Mouse (Mus musculus): ENCODE data around the gene Fads3. TPM values are rescaled to one million over a fixed set of nuclear protein-coding genes. Genes with fewer than 3 reads are reported as not detected.

The Fads3 gene
- 3.4 and 6.3 TPM in 2 replicates for total RNA-seq (2017)

- ATAC-seq (replicated peaks in 1 of 2; ENCODE audit: insufficient read depth in 1 of 2, low FRiP score in 2 of 2, low TSS enrichment in 1 of 2, low read depth in 1 of 2, poor library complexity in 2 of 2, severe bottlenecking in 2 of 2), result peak; percentile 27 to 54; a peak in 2 of 4 replicates
Measured at GRCm38 (mm10) chr19:10041388-10042148, at the start of gene Fads3. Fads3 (plus strand) TSS chr19:10041569.

- ATAC-seq (replicated peaks in 1 of 2; ENCODE audit: insufficient read depth in 1 of 2, low FRiP score in 2 of 2, low TSS enrichment in 1 of 2, low read depth in 1 of 2, poor library complexity in 2 of 2, severe bottlenecking in 2 of 2), result peak in 1 of 2 experiments; percentile 6; a peak in 1 of 4 replicates
Measured at GRCm38 (mm10) chr19:9992011-9992958, 49.1 kb upstream of the Fads3 start.

GRCm38 (mm10) chr19:9993036-9993656 is 48.2 kb upstream of the Fads3 start:
- ATAC-seq (replicated peaks in 1 of 2; ENCODE audit: insufficient read depth in 1 of 2, low FRiP score in 2 of 2, low TSS enrichment in 1 of 2, low read depth in 1 of 2, poor library complexity in 2 of 2, severe bottlenecking in 2 of 2), result peak; percentile 67 to 79

- no peak for ATAC-seq (replicated peaks in 1 of 2; ENCODE audit: insufficient read depth in 1 of 2, low FRiP score in 2 of 2, low TSS enrichment in 1 of 2, low read depth in 1 of 2, poor library complexity in 2 of 2, severe bottlenecking in 2 of 2)
Measured at GRCm38 (mm10) chr19:9997204-9998062, 43.9 kb upstream of the Fads3 start.

- no peak for ATAC-seq (replicated peaks in 1 of 2; ENCODE audit: insufficient read depth in 1 of 2, low FRiP score in 2 of 2, low TSS enrichment in 1 of 2, low read depth in 1 of 2, poor library complexity in 2 of 2, severe bottlenecking in 2 of 2)
Measured at GRCm38 (mm10) chr19:9998063-9998416, 43.3 kb upstream of the Fads3 start.

- no peak for ATAC-seq (replicated peaks in 1 of 2; ENCODE audit: insufficient read depth in 1 of 2, low FRiP score in 2 of 2, low TSS enrichment in 1 of 2, low read depth in 1 of 2, poor library complexity in 2 of 2, severe bottlenecking in 2 of 2)
Measured at GRCm38 (mm10) chr19:9998736-9999486, 42.5 kb upstream of the Fads3 start.

GRCm38 (mm10) chr19:10000330-10000729 is 41.0 kb upstream of the Fads3 start:
- ATAC-seq (replicated peaks in 1 of 2; ENCODE audit: insufficient read depth in 1 of 2, low FRiP score in 2 of 2, low TSS enrichment in 1 of 2, low read depth in 1 of 2, poor library complexity in 2 of 2, severe bottlenecking in 2 of 2), result peak; percentile 53 to 72; a peak in 2 of 4 replicates

- ATAC-seq (replicated peaks in 1 of 2; ENCODE audit: insufficient read depth in 1 of 2, low FRiP score in 2 of 2, low TSS enrichment in 1 of 2, low read depth in 1 of 2, poor library complexity in 2 of 2, severe bottlenecking in 2 of 2), result no peak
Measured at GRCm38 (mm10) chr19:10001206-10001969, 40.0 kb upstream of the Fads3 start, which contains the start of the genes Best1 and Rab3il1. Best1 (minus strand) TSS chr19:10001633. Rab3il1 (plus strand) TSS chr19:10001669.

- ATAC-seq (replicated peaks in 1 of 2; ENCODE audit: insufficient read depth in 1 of 2, low FRiP score in 2 of 2, low TSS enrichment in 1 of 2, low read depth in 1 of 2, poor library complexity in 2 of 2, severe bottlenecking in 2 of 2), result no peak
Measured at GRCm38 (mm10) chr19:10003696-10004095, 37.7 kb upstream of the Fads3 start.

GRCm38 (mm10) chr19:10011408-10011807 is 30.0 kb upstream of the Fads3 start:
- no peak for ATAC-seq (replicated peaks in 1 of 2; ENCODE audit: insufficient read depth in 1 of 2, low FRiP score in 2 of 2, low TSS enrichment in 1 of 2, low read depth in 1 of 2, poor library complexity in 2 of 2, severe bottlenecking in 2 of 2)

GRCm38 (mm10) chr19:10012827-10013278 is 28.5 kb upstream of the Fads3 start:
- ATAC-seq (replicated peaks in 1 of 2; ENCODE audit: insufficient read depth in 1 of 2, low FRiP score in 2 of 2, low TSS enrichment in 1 of 2, low read depth in 1 of 2, poor library complexity in 2 of 2, severe bottlenecking in 2 of 2), result no peak

GRCm38 (mm10) chr19:10013348-10013747 is 28.0 kb upstream of the Fads3 start:
- no peak for ATAC-seq (replicated peaks in 1 of 2; ENCODE audit: insufficient read depth in 1 of 2, low FRiP score in 2 of 2, low TSS enrichment in 1 of 2, low read depth in 1 of 2, poor library complexity in 2 of 2, severe bottlenecking in 2 of 2)

- ATAC-seq (replicated peaks in 1 of 2; ENCODE audit: insufficient read depth in 1 of 2, low FRiP score in 2 of 2, low TSS enrichment in 1 of 2, low read depth in 1 of 2, poor library complexity in 2 of 2, severe bottlenecking in 2 of 2), result no peak
Measured at GRCm38 (mm10) chr19:10013913-10014312, 27.5 kb upstream of the Fads3 start.

- no peak for ATAC-seq (replicated peaks in 1 of 2; ENCODE audit: insufficient read depth in 1 of 2, low FRiP score in 2 of 2, low TSS enrichment in 1 of 2, low read depth in 1 of 2, poor library complexity in 2 of 2, severe bottlenecking in 2 of 2)
Measured at GRCm38 (mm10) chr19:10014824-10015223, 26.5 kb upstream of the Fads3 start.

- no peak for ATAC-seq (replicated peaks in 1 of 2; ENCODE audit: insufficient read depth in 1 of 2, low FRiP score in 2 of 2, low TSS enrichment in 1 of 2, low read depth in 1 of 2, poor library complexity in 2 of 2, severe bottlenecking in 2 of 2)
Measured at GRCm38 (mm10) chr19:10015442-10015841, 25.9 kb upstream of the Fads3 start.

Data from hematopoietic stem cell, adult 5-6 weeks (primary cell).